Mouse (Mus musculus) neural tube, embryonic 10.5 days (tissue): ENCODE measurements at regions not wholly inside any gene's neighbourhood (a gene's known extent, or its start where the extent isn't known, plus 50 kb on each side); places are given as distances from the start of the nearest gene placed in this dataset.

Experiments
- DNase-seq: peaks from one replicate; pipeline ENCODE4 v3.0.0-alpha.2; 2017; ENCODE audit warnings: low spot score; ENCODE audit errors: extremely low spot score

- DNase-seq, result no peak
Observed at GRCm38 (mm10) chr12:39840615-39841014, 197.2 kb downstream of the Arl4a start.

DNA sequence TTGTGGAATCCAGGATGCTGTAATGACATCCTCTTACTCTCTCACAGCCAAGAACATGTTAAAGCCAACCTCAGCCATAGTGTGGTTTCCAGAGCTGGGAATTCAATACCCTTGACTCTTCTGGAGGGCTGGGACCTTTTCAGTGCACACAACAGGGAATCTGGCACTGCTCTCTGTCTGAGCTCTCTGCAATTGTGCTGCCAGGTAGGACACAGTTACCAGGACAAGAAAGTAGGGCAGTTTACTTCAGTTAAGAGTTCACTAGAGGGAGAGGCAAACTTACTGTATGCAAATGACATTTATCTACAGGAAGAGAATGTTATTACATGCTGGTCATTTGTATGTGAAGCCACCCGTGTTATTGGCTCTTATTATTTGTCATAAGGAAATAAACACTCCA, 197.6 kb downstream of the Arl4a start:
- DNase-seq, result no peak

DNA sequence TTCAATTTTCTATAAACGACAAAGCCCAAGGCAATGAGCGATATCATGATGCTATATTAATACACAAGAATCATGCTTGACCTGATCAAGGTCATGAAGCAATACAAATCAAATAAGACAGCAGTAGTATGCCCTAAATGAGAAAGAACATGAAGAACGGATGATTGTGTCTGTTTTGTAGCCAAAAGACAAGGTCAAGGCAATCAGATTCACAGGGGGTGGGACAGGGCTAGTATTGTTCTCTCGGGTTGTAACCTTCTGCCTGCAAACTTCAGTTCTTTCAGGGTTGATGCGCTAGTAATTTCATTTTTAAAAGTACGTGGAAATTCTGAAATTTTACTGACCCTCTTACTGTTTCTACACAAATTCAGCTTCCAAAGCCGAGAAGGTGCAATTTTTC, 206.7 kb downstream of the Arl4a start:
- DNase-seq, result no peak

GRCm38 (mm10) chr12:39830530-39830929, 207.3 kb downstream of the Arl4a start:
- DNase-seq, result no peak

DNA sequence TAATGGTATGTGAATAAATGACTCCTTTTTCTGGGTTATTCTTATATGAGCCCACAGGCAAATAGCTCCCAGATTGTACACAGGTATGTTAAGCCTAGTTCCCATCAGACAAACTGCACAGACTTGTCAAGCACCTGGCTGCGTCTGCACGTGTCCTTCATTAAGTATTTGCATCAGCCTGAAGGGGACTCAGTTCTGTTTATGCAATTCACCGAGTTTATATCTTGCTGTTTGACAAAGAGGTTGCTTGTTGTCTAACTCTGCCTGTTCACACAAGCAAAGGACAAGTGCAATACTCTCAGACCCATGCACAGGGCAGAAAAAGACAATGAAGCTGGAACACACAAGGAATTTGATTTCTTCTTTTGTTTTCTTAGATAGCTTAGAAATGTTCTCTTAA, 215.2 kb downstream of the Arl4a start:
- no peak for DNase-seq

DNA sequence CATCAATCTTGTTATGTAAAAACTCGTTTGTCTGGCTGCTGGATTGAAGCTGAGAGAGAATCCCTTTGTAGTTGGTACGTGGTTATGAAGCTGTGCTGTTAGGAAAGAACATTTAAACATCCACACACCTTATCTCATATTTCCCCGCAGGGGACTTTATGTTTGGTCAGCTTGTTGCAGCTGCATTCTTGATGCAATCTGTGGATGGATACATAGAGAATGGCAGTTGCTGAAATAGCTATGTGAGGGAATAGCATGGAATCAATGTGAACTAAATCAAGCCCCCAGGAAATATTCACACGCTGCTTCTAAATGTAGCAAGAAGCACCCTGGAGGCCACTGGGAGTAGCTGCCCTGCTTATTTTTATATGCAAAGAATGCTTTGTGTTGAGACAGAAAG, 236.3 kb downstream of the Arl4a start:
- no peak for DNase-seq

DNA sequence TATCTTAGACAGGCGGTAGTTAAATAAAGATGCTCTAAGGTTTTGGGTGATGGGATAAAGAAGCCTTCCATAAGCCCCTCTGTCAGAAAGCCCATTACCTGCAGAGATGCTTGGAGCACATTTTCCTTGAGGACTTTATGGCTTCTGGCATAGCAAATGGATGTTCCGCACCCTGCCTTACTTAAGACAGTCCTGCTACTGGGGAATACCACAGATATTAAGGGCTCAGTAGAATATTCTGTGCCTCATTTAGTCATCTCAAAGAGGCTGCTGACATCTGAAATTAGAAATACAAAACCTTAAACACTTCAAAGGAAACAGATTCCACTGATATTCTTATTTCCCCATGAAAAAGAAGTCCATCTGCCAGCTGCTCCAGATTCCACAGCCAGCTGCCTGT, 240.0 kb downstream of the Arl4a start:
- no peak for DNase-seq

DNA sequence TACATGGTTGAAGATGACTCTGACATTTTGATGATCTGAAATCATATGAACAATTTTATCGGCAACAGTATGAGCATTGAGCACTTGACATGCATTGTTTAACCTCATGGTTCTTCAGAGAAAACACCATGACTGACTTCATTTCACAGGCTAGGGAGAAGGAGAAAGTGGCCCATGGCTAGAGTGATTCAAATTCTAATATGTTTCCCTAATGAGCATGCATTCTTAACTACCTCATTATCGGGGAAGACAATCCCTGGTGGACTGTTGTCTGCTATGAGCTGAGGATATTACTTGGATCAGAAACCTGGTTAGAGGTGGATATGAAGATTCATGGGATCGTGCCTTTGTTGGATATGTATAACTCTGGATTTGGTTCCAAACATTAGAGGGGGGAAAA, 240.9 kb downstream of the Arl4a start:
- no peak for DNase-seq

- DNase-seq, result no peak
Observed at GRCm38 (mm10) chr12:39785026-39785425, 252.8 kb downstream of the Arl4a start.

GRCm38 (mm10) chr12:39784532-39784931, 253.3 kb downstream of the Arl4a start:
- no peak for DNase-seq

GRCm38 (mm10) chr12:39776173-39776572, 261.7 kb downstream of the Arl4a start:
- no peak for DNase-seq

GRCm38 (mm10) chr12:39766988-39767387, 270.8 kb downstream of the Arl4a start:
- no peak for DNase-seq

DNA sequence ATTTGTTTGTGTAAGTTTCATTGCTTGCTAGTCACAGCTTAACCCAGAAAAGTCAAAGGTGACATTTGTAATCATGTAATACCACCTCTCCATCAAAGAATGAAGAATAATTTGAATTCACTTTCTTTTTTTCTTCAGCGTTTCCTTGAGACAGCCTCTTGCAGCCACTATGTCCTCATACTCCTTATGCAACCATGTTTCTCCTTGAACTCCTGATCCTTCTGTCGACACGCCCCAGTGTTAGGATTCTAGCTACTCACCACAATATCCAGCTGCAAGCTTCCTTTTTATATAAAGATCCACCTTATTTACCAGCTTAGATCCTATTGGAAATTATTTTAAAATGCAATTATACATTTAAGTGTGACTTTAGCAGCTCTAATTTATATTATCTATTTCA, 274.3 kb downstream of the Arl4a start:
- no peak for DNase-seq

DNA sequence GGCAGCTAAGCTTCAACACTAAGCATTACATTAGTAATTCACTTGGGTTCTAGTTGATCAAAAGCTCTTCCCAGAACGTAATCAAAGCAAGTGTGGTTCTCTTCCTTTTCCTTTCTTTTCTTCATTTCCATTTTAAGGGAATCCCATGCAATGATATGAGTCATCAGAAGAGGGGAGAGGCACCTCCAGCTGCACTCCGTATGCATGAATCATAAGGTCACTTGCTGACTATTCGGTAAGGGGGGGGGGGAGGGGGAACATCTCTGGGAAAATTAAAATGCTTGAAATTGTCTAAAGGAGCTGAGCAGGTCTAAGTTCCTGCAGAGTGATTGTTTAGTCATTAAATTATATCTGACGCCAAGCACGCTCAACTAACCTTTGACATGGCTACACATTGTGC, 275.9 kb downstream of the Arl4a start:
- no peak for DNase-seq

DNA sequence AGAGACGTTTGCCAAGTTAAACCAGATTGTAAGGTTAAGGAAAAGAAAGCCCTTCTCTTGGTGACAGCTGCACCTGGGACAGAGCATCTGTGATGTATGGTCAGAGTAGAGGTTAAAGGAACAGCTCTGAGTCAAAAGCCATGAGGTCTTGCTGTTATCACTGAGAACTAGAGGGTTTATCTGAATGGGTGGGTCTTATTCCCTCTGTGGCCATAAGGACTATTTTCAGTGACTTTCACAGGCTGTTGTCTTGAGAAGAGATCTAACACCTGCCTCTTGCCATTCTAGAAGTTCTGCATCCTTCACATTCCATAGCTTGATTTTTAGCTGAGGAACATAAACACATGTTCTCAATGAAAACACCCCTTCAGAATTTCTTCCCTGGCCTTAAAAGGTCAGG, 276.5 kb downstream of the Arl4a start:
- DNase-seq, result no peak

GRCm38 (mm10) chr12:39757975-39758374, 279.9 kb downstream of the Arl4a start:
- DNase-seq, result no peak

GRCm38 (mm10) chr12:39751850-39752249, 286.0 kb downstream of the Arl4a start:
- no peak for DNase-seq

DNA sequence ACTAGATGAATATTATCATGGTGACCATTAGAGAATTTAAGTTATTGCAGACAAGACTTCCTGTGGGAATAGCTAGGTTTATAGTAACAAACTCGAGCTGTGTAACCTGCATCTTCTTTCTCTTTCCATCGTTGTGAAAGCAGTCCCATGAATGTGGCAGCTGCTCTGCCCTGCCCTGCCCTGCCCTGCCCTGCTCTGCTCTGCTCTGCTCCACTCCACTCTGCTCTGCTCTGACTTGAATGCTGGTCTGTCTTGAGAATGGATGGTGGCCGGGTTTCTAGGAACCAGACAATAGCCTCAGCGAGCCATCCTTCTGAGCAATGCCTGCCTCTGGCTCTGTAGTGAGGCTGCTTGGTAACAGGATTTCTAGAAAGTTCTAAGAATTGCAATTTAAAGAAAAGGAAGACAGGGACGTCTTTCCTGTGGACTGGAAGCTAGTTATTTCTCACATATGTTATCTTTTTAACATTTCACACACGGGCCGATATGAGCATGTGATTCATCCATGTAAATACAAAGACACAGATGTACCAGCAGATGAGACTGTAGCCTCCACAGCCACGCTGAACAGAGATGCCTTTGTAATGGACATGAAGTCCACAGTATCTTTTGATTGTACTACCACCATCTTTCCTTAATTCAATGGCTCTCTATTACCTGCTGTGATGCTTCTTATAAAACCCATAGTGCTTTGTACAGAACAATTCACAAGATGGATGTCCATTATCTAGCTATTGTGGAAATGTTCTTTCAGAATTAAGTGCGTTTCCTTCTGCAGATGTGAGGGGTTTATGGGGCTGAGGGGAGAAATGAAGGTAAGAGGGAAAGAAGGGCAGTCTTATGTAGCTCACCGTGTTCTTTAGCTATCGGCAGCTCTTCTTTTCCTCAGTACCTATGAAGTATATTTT, 295.4 kb downstream of the Arl4a start:
- DNase-seq, result peak; percentile 56

DNA sequence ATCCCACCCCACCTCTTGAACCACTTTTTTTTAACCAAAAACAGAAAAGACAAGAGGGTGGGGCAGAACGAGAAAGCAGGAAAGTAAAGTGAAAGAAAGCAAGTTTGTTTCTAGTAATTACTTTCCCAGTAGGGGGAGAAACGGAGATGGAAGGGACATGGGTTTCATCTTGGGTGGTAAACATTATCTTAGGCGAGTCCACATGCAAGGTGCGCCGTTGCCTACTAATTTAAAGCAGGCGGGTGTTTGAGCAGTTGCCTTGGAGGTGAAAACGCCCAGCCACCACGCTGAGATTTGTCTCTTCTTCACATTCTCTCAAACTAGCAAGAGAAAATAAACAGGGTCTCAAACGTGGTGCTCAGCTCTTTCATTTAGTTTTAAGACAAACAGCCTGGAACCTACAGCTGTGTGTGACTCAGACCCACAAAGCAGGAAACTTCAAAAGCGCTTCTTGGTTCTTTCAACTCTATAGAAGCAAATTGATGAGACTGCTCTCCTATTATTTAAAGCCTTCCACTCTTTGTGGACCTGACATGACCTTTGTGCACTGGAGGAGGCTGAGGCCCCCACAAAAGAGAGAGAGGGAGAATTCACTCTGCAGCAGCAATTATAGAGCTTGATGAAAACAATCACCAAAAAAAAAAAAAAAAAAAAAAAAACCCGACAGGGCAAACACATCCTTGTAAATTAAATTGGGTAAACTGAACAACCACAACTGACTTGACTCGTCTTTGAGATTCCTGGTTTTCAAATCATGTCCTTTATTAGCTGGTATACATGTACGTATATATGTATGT, 296.6 kb downstream of the Arl4a start:
- DNase-seq, result peak; percentile 36

DNA sequence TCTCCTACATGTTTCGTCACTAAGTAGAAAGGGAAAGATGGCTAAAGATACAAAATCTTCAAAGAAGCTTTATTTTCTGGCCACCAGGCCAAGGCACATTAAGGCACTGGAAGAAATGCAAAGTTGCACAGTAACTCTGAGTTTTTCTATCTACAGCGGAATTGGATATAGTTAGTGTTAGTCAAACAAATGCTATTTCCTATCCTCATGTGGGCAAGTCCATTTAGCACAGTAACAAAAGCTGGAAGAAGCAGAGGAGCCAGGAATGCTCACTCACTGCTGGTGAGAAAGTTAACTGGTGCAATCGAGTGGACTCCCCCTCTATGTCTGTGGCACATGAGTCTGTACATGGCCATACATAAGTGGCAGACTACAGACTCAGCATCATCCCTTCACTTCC, 300.9 kb downstream of the Arl4a start:
- no peak for DNase-seq

GRCm38 (mm10) chr12:39736097-39736920, 301.5 kb downstream of the Arl4a start:
- DNase-seq, result no peak

- DNase-seq, result no peak
Observed at GRCm38 (mm10) chr12:39734176-39734575, 303.6 kb downstream of the Arl4a start.
